14 mouse cellular contexts compared by ENCODE assay signal in the genomic region with DNA sequence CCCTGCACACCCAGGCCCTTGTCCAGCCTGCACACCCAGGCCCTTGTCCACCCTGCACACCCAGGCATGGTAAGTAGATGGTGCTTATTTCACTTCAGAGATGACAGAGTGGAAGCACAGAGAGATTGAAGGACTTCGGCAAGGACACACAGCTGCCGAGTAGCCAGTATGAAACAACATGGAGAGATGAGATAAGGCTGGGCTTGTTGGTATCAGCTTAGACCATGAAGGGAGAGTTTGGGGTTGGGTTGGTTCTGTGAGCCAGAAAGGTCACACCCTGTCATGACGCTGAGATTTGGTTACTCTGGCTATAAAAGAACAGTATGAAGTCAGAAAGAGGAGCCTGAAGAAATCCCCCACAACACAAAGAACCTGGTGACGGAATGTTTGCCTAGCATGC. TPM values are rescaled to one million over a fixed set of nuclear protein-coding genes. Genes with fewer than 3 reads are reported as not detected.
DNase-seq lines count a peak whose midpoint lies in the region; ATAC-seq and TF ChIP-seq lines count a peak whose summit lies in the region.
"Had no signal": no experiment of that assay in that cellular context is flagged by ENCODE, and none has a peak within 500 bp of the region (broad histone marks: within the 10 kb centered on the region; RNA-seq: fewer than 3 reads in every experiment).

No protein-coding gene starts in this region.

- no peak for TF ChIP-seq CTCF in testis, adult 2 months (IDR thresholded peaks at IDR 0.05; ENCODE audit: control insufficient read depth, insufficient read depth, insufficient replicate concordance, low read depth, low read length)

- no peak overlapping the region for H3K9ac ChIP-seq in forebrain, embryonic 13.5 days
- H3K9ac ChIP-seq in liver, embryonic 12.5 days, result no peak overlapping the region
- H3K9ac ChIP-seq: forebrain, postnatal 0 days; limb, embryonic 12.5 days; midbrain, embryonic 12.5 days; neural tube, embryonic 12.5 days had no signal

- H3K4me1 ChIP-seq in forebrain, embryonic 10.5 days, result peaks cover 27% of the 10 kb centered on the region
- H3K4me1 ChIP-seq in forebrain, embryonic 13.5 days, result peaks cover 8% of the 10 kb centered on the region; the same call in 1 of the 2 replicates
- H3K4me1 ChIP-seq in testis, adult 2 months (ENCODE audit: control insufficient read depth, insufficient read depth, low read length), result peaks cover 9% of the 10 kb centered on the region
- H3K4me1 ChIP-seq in liver, embryonic 12.5 days, result peaks cover 20% of the 10 kb centered on the region

- H3K4me3 ChIP-seq in forebrain, embryonic 10.5 days, result no peak overlapping the region
- H3K4me3 ChIP-seq in forebrain, embryonic 13.5 days, result no peak overlapping the region
- no peak overlapping the region for H3K4me3 ChIP-seq in testis, adult 2 months (ENCODE audit: control insufficient read depth, low read depth, low read length)
- no peak overlapping the region for H3K4me3 ChIP-seq in liver, embryonic 12.5 days
- H3K4me3 ChIP-seq: heart, embryonic 12.5 days; limb, embryonic 12.5 days; lung, embryonic 15.5 days; midbrain, embryonic 12.5 days; neural tube, embryonic 12.5 days had no signal

- H3K4me2 ChIP-seq in forebrain, embryonic 13.5 days, result no peak overlapping the region
- H3K4me2 ChIP-seq in liver, embryonic 12.5 days, result no peak overlapping the region
- H3K4me2 ChIP-seq: lung, embryonic 15.5 days; midbrain, embryonic 12.5 days had no signal

- no peak for TF ChIP-seq POLR2A in testis, adult 2 months (IDR thresholded peaks at IDR 0.05; ENCODE audit: control insufficient read depth, low read depth, low read length)

- no peaks in the 10 kb centered on the region for H3K9me3 ChIP-seq in forebrain, embryonic 10.5 days
- H3K9me3 ChIP-seq in forebrain, embryonic 13.5 days (replicated peaks), result no peaks in the 10 kb centered on the region
- no peaks in the 10 kb centered on the region for H3K9me3 ChIP-seq in liver, embryonic 12.5 days (replicated peaks)
- H3K9me3 ChIP-seq: heart, embryonic 12.5 days; limb, embryonic 12.5 days; lung, embryonic 15.5 days; midbrain, embryonic 12.5 days; neural tube, embryonic 12.5 days had no signal

- no peaks in the 10 kb centered on the region for H3K36me3 ChIP-seq in forebrain, embryonic 10.5 days (replicated peaks)
- no peaks in the 10 kb centered on the region for H3K36me3 ChIP-seq in forebrain, embryonic 13.5 days (ENCODE audit: poor library complexity, severe bottlenecking)
- no peaks in the 10 kb centered on the region for H3K36me3 ChIP-seq in testis, adult 2 months (ENCODE audit: control insufficient read depth, insufficient read depth, low read length)
- no peaks in the 10 kb centered on the region for H3K36me3 ChIP-seq in liver, embryonic 12.5 days
- H3K36me3 ChIP-seq: heart, embryonic 12.5 days; limb, embryonic 12.5 days; lung, embryonic 15.5 days; midbrain, embryonic 12.5 days; neural tube, embryonic 12.5 days had no signal

- peaks cover 19% of the 10 kb centered on the region for H3K27me3 ChIP-seq in forebrain, embryonic 10.5 days (ENCODE audit: poor library complexity, severe bottlenecking)
- no peaks in the 10 kb centered on the region for H3K27me3 ChIP-seq in forebrain, embryonic 13.5 days
- no peaks in the 10 kb centered on the region for H3K27me3 ChIP-seq in testis, adult 2 months (ENCODE audit: control insufficient read depth, insufficient read depth, low read length)
- peaks cover 71% of the 10 kb centered on the region for H3K27me3 ChIP-seq in liver, embryonic 12.5 days (replicated peaks)
- H3K27me3 ChIP-seq: heart, embryonic 12.5 days; limb, embryonic 12.5 days; lung, embryonic 15.5 days had no signal

- peak overlapping the region; percentile 82; the same call in 1 of the 2 replicates for H3K27ac ChIP-seq in forebrain, embryonic 10.5 days
- H3K27ac ChIP-seq in forebrain, embryonic 13.5 days, result no peak overlapping the region
- H3K27ac ChIP-seq in testis, adult 2 months (ENCODE audit: control insufficient read depth, insufficient read depth, low read depth, low read length), result peak overlapping the region; percentile 63
- H3K27ac ChIP-seq in liver, embryonic 12.5 days, result no peak overlapping the region
- H3K27ac ChIP-seq: lung, embryonic 15.5 days; midbrain, embryonic 12.5 days; neural tube, embryonic 12.5 days had no signal

- 73% methylated on average over 4 of the region's 4 CpGs for WGBS in forebrain, embryonic 10.5 days
- WGBS in forebrain, embryonic 13.5 days, result 71% methylated on average over 4 of the region's 4 CpGs
- WGBS in liver, embryonic 12.5 days (ENCODE audit: insufficient replicate concordance), result 28% methylated on average over 4 of the region's 4 CpGs

- ATAC-seq in forebrain, embryonic 13.5 days, result no peak
- peak; percentile 66 for ATAC-seq in liver, embryonic 12.5 days
- ATAC-seq in megakaryocyte-erythroid progenitor cell, adult 5-6 weeks (replicated peaks; ENCODE audit: low FRiP score, low TSS enrichment, poor library complexity, severe bottlenecking), result peak; percentile 81

- no peak for DNase-seq in forebrain, embryonic 10.5 days (ENCODE audit: extremely low spot score, low spot score)
- no peak for DNase-seq in testis, postnatal 10 days (ENCODE audit: low spot score)
- DNase-seq in kidney, postnatal 36 days, result no peak
- no peak for DNase-seq in adrenal gland, adult 18-20 months (ENCODE audit: low spot score in 2 of 2)

RNA-seq across cellular contexts. Expression of a gene that starts 16.1 kb away (rescaled TPM):
- polyA plus RNA-seq in forebrain, embryonic 10.5 days (2016; fragmentation: Nextera tagmentation; extraction: Ambion mirVana), result 485 and 525 TPM in 2 replicates
- polyA plus RNA-seq in forebrain, embryonic 13.5 days (2015; fragmentation: Nextera tagmentation; extraction: Ambion mirVana), result 383 and 388 TPM in 2 replicates
- 212 and 241 TPM in 2 replicates for polyA plus RNA-seq in testis, adult 2 months (2012; rRNA removed)
- 350 and 362 TPM in 2 replicates for polyA plus RNA-seq in liver, embryonic 12.5 days (2016; fragmentation: Nextera tagmentation; extraction: Ambion mirVana)
- 1,812 and 1,837 TPM in 2 replicates for total RNA-seq in megakaryocyte-erythroid progenitor cell, adult 5-6 weeks (2014; fragmentation: Nextera tagmentation)
- total RNA-seq in megakaryocyte-erythroid progenitor cell, adult 5-6 weeks (2017), result 1,215 and 1,345 TPM in 2 replicates
- 100 to 1,000 TPM; 560 to 640 TPM for total RNA-seq in adrenal gland, adult 18-20 months (2021)

RNA-seq across cellular contexts. Expression of a gene that starts 47.8 kb away (rescaled TPM):
- 35.2 and 36.7 TPM in 2 replicates for polyA plus RNA-seq in forebrain, embryonic 10.5 days (2016; fragmentation: Nextera tagmentation; extraction: Ambion mirVana)
- 29.1 and 30.9 TPM in 2 replicates for polyA plus RNA-seq in forebrain, embryonic 13.5 days (2015; fragmentation: Nextera tagmentation; extraction: Ambion mirVana)
- polyA plus RNA-seq in testis, adult 2 months (2012; rRNA removed), result 12.0 and 14.1 TPM in 2 replicates
- polyA plus RNA-seq in liver, embryonic 12.5 days (2016; fragmentation: Nextera tagmentation; extraction: Ambion mirVana), result 38.2 and 39.4 TPM in 2 replicates
- total RNA-seq in megakaryocyte-erythroid progenitor cell, adult 5-6 weeks (2014; fragmentation: Nextera tagmentation), result 41.0 and 41.3 TPM in 2 replicates
- 48.9 and 51.8 TPM in 2 replicates for total RNA-seq in megakaryocyte-erythroid progenitor cell, adult 5-6 weeks (2017)
- total RNA-seq in adrenal gland, adult 18-20 months (2021), result 10 to 100 TPM; 41.4 to 41.7 TPM

Comparison
In these comparisons a context has a peak if more than half of its experiments do, and no peak if none do; other contexts are left out.
1. H3K27ac ChIP-seq: peak in forebrain, embryonic 10.5 days (single experiment) and testis, adult 2 months (single experiment); none in forebrain, embryonic 13.5 days (single experiment) and liver, embryonic 12.5 days (single experiment).